Mouse (Mus musculus): Measurements from ENCODE around the gene Il17ra. TPM values are rescaled to one million over a fixed set of nuclear protein-coding genes. Genes with fewer than 3 reads are reported as not detected.
A peak's percentile ranks its signal among the peaks of the same experiment; 100 is the strongest.

Il17ra gene
- polyA plus RNA-seq, 1 experiment from 2014 or later = 3.5 TPM

DNA sequence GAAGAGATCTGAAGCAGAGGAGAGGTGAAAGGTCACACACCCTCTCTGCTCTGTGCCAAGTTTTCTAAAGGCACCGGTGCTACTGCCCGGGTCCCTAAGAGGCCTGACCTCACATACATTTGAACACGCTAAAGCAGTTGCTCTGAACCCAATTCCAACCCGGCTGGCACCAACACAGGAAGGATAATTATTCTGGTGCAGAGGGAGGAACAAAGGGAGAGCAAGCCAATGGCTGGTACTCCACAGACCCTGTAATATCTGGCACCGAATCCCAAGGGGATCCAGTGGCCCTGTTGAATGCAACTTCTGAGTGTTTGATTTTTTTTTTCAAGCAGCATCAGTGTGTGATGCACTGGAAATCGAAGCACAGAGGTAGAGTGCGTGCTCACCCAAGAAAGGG lies 28.0 kb downstream of the Il17ra start:
- Histone ChIP-seq H3K4me2 (replicated peaks; ENCODE audit: low read depth) (no peak overlapping the region), H3K27ac (replicated peaks) (no peak overlapping the region), H3K9me3 (ENCODE audit: control insufficient read depth, low read length) (no peaks in the 10 kb centered on the region), H3K27me3 (ENCODE audit: control insufficient read depth, insufficient read depth, low read length) (peaks cover 7% of the 10 kb centered on the region), H3K4me3 (ENCODE audit: low read depth, low read length) (no peak overlapping the region), H3K36me3 (ENCODE audit: control insufficient read depth, insufficient read depth, low read length) (no peaks in the 10 kb centered on the region), H3K4me1 (replicated peaks; ENCODE audit: control insufficient read depth, insufficient read depth) (no peaks in the 10 kb centered on the region), H3K9ac (ENCODE audit: low read length) (no peak overlapping the region)
- TF ChIP-seq EP300 (optimal IDR thresholded peaks at IDR 0.05) = no peak
- no peak for TF ChIP-seq CTCF (IDR thresholded peaks at IDR 0.05; ENCODE audit: low read depth)
- DNase-seq (ENCODE audit: low spot score) = no peak
- no peak for ATAC-seq (ENCODE audit: low FRiP score, low TSS enrichment)
- WGBS = 66% methylated on average over 7 of the region's 7 CpGs

DNA sequence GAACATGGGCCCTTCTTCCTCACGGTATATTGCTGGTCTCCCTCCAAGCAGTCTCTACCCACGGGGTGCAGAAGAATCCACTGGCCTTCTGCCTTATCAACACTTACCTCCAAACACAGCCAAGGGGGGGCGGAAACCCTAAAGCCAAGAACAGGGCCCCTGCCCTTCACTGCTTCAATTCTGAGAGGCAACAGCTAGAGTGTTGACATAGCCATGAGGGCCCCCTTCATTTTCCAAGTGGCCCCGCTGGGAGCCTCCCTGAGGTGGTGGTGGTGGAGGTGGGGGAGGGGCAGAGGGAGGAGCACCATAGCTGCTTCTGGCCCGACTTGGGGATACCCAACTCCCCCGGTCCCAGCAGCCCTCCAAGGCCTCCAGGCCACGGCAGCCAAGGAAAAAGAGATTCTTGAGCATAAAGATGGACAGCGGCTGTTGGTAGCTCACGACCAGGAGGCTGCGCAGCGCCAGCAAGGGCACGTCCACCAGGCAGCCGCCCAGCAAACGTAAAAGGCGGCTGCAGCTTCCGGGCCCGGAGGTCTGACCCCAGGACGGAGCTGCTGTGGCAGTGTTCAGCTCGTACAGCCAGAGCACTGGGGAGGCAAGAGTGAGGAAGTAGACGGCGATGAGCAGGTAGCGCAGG lies 28.9 kb downstream of the Il17ra start:
- Histone ChIP-seq H3K4me2 (replicated peaks; ENCODE audit: low read depth) (peak overlapping the region; percentile 97), H3K9me3 (ENCODE audit: control insufficient read depth, low read length) (no peaks in the 10 kb centered on the region), H3K4me3 (ENCODE audit: low read depth, low read length) (peak overlapping the region; percentile 60), H3K4me1 (replicated peaks; ENCODE audit: control insufficient read depth, insufficient read depth) (no peaks in the 10 kb centered on the region), H3K9ac (ENCODE audit: low read length) (no peak overlapping the region), H3K27ac (replicated peaks) (no peak overlapping the region), H3K36me3 (ENCODE audit: control insufficient read depth, insufficient read depth, low read length) (no peaks in the 10 kb centered on the region), H3K27me3 (ENCODE audit: control insufficient read depth, insufficient read depth, low read length) (peaks cover 7% of the 10 kb centered on the region)
- 10% methylated on average over 22 of the region's 22 CpGs for WGBS
- TF ChIP-seq CTCF (IDR thresholded peaks at IDR 0.05; ENCODE audit: low read depth) (no peak), EP300 (optimal IDR thresholded peaks at IDR 0.05) (no peak)
- ATAC-seq (ENCODE audit: low FRiP score, low TSS enrichment) (no peak), DNase-seq (ENCODE audit: low spot score) (no peak)

DNA sequence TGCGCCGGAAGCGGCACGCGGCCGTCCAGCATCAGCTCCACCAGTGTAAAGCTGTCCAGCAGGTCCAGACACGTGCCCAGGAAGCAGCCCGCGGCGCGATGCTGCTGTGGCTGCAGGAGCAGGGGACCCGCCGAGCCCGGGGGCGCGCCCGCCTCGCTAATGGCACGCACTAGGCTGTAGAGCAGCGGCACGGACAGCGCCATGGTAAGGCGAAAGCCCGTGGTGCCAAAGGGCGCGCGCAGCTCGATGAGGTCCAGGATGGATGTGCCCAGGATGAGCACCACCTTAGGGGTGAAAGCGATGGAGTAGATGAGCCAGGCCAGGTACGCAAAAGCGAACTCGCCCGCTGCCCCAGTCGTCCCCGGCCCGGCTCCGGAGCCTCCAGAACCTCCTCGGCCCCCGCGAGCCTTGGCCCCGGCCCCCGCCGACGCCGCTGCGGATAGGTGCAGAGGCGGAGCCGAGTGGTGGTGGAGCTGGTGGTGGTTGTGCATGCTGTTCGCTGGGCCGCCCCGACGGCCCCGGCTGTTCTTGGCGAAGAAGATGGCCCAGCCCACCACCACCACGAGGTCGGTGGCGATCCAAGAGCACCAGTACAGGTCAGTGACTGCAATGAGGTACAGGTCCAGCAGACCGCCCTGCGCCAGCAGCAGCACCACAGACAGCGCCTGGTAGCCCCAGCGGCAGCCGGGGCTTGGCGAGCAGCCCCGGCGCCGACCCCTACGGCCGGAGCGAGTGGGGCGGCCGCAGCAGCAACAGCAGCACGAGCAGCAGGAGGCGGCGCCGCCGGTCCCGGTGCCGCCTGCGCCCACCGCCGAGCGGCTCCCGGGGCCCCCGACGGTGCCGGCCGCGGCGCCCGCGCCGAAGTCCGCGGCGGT lies 29.7 kb downstream of the Il17ra start:
- TF ChIP-seq EP300 (optimal IDR thresholded peaks at IDR 0.05) (no peak), CTCF (IDR thresholded peaks at IDR 0.05; ENCODE audit: low read depth) (no peak)
- Histone ChIP-seq H3K36me3 (ENCODE audit: control insufficient read depth, insufficient read depth, low read length) (no peaks in the 10 kb centered on the region), H3K4me1 (replicated peaks; ENCODE audit: control insufficient read depth, insufficient read depth) (no peaks in the 10 kb centered on the region), H3K27me3 (ENCODE audit: control insufficient read depth, insufficient read depth, low read length) (peaks cover 7% of the 10 kb centered on the region), H3K4me3 (ENCODE audit: low read depth, low read length) (peak overlapping the region; percentile 60), H3K9ac (ENCODE audit: low read length) (no peak overlapping the region), H3K27ac (replicated peaks) (no peak overlapping the region), H3K9me3 (ENCODE audit: control insufficient read depth, low read length) (no peaks in the 10 kb centered on the region), H3K4me2 (replicated peaks; ENCODE audit: low read depth) (peak overlapping the region; percentile 97)
- whole genome bisulfite sequencing = 1% methylated on average over 87 of the region's 95 CpGs
- ATAC-seq (ENCODE audit: low FRiP score, low TSS enrichment) (peak; percentile 59), DNase-seq (ENCODE audit: low spot score) (peak; percentile 64)

DNA sequence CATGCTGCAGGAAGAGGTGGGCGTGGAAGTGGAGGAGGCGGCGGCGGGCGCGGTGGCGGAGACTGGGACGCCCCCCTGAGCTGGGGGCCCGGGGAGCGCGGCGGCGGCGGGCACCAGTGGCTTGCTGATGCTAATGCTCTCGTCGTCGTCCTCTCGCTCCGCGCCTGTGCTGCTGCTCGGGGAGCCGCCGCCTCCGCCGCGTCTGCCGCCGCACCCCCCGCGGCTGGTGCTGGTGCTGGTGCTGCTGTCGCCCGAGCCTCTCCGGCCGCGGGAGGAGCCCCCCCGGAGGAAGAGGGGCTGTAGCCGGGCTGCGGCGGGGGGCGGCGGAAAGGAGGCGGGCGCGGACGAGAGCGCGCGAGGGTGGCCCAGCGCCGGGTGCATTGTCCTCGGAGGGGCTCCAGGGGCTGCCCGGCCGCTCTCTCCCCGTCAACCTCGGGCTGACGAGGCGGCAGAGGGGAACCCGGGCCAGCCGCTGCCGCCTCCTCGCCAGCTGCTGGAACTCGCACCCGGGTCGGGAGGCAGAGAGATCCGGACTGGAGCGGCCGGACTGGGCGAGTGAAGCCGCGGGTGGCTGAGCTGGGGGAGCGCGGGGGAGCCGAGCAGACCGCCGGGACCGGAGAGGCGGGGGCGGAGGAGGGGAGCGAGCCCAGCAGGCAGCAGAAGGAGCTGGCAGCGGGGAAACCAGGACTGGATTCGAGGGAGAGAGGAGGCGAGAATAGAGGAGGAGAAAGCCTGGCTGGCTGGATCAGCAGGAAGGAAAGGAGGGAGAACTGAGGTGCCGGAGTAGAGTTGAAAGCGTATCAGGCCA lies 30.5 kb downstream of the Il17ra start, which contains the start of gene Tmem121b:
Gene Tmem121b (minus strand): TSS at position 434 of the 808 bp plus-strand sequence.
- Histone ChIP-seq H3K27me3 (ENCODE audit: control insufficient read depth, insufficient read depth, low read length) (peaks cover 7% of the 10 kb centered on the region), H3K9me3 (ENCODE audit: control insufficient read depth, low read length) (no peaks in the 10 kb centered on the region), H3K27ac (replicated peaks) (no peak within 1 kb of the TSS), H3K9ac (ENCODE audit: low read length) (peak within 1 kb of the TSS; percentile 53), H3K4me2 (replicated peaks; ENCODE audit: low read depth) (peak within 1 kb of the TSS; percentile 97), H3K36me3 (ENCODE audit: control insufficient read depth, insufficient read depth, low read length) (no peaks in the 10 kb centered on the region), H3K4me3 (ENCODE audit: low read depth, low read length) (peak within 1 kb of the TSS; percentile 60), H3K4me1 (replicated peaks; ENCODE audit: control insufficient read depth, insufficient read depth) (no peaks in the 10 kb centered on the region)
- DNase-seq (ENCODE audit: low spot score) = peak; percentile 59
- TF ChIP-seq CTCF (IDR thresholded peaks at IDR 0.05; ENCODE audit: low read depth) (no peak), EP300 (optimal IDR thresholded peaks at IDR 0.05) (no peak)
- under 1% methylated on average over 50 of the region's 84 CpGs for WGBS
- peak; percentile 35; the same call in 1 of the 2 replicates for ATAC-seq (ENCODE audit: low FRiP score, low TSS enrichment)

DNA sequence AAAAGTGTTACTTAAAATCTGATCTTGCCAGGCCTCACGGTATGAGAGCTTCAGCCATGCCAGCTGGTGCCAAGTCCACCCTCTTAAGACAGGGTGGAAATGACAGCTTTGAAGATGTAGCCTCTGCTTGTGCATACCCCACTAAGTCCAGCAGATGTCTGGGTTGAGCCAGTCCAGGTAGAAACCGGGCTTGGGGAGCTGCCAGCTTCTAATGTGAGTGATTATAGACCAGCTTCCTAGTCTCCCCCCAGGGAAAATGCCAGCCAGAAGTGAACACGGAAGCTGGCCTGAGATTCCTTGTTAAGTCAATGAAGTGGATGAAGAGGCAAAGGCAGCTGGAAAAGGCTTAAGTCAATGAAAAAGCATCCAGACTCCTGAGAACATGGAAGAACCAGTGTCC lies 33.5 kb downstream of the Il17ra start:
- TF ChIP-seq EP300 (optimal IDR thresholded peaks at IDR 0.05) (no peak), CTCF (IDR thresholded peaks at IDR 0.05; ENCODE audit: low read depth) (no peak)
- H3K4me2 ChIP-seq (replicated peaks; ENCODE audit: low read depth) = no peak overlapping the region
- H3K36me3 ChIP-seq (ENCODE audit: control insufficient read depth, insufficient read depth, low read length) = no peaks in the 10 kb centered on the region
- H3K4me3 ChIP-seq (ENCODE audit: low read depth, low read length) = no peak overlapping the region
- DNase-seq (ENCODE audit: low spot score) = no peak
- H3K27me3 ChIP-seq (ENCODE audit: control insufficient read depth, insufficient read depth, low read length) = peaks cover 7% of the 10 kb centered on the region
- no peak overlapping the region for H3K27ac ChIP-seq (replicated peaks)
- H3K9ac ChIP-seq (ENCODE audit: low read length) = no peak overlapping the region
- no peaks in the 10 kb centered on the region for H3K4me1 ChIP-seq (replicated peaks; ENCODE audit: control insufficient read depth, insufficient read depth)
- 50% methylated on average over 3 of the region's 3 CpGs for WGBS
- ATAC-seq (ENCODE audit: low FRiP score, low TSS enrichment) = no peak
- 0 out of 2 replicates have a peak, but pooled peaks cover 2% of the 10 kb centered on the region for H3K9me3 ChIP-seq (ENCODE audit: control insufficient read depth, low read length)
